Mouse (Mus musculus) spleen, embryonic (tissue): ENCODE data around the gene Efcab8.

Experiments
- CTCF ChIA-PET: fragments of 350-600 bp; sonication (Branson Sonifier 250); formaldehyde crosslinking; loops from one replicate; lab custom pipeline; 2022; lab: Charles Lee

The Efcab8 gene

GRCm38 (mm10) chr2:153779394-153779981 lies at the start of gene Efcab8:
Gene Efcab8, plus strand, starts transcription at chr2:153779931.
- CTCF ChIA-PET, result interaction anchor here (0.6 kb wide), 1 partner anchor 467 kb away, joined by 3 read pairs; no protein-coding TSS in a partner anchor

- CTCF ChIA-PET, result no interaction called here
Measured at GRCm38 (mm10) chr2:153734033-153734432, 45.7 kb upstream of the Efcab8 start.

- CTCF ChIA-PET, result interaction anchor here (0.6 kb wide), 1 partner anchor 923 kb away, joined by 3 read pairs; no protein-coding TSS in a partner anchor
Measured at GRCm38 (mm10) chr2:153740500-153741436, 39.0 kb upstream of the Efcab8 start, which contains the start of gene Mapre1. Gene Mapre1, plus strand, starts transcription at chr2:153741274.

- CTCF ChIA-PET, result interaction anchor here (0.9 kb wide), 1 partner anchor 10 kb away, joined by 3 read pairs; no protein-coding TSS in a partner anchor
Measured at GRCm38 (mm10) chr2:153741437-153742065, 38.2 kb upstream of the Efcab8 start.

GRCm38 (mm10) chr2:153747994-153748393 lies 31.7 kb upstream of the Efcab8 start:
- CTCF ChIA-PET, result interaction anchor here (0.7 kb wide), 1 partner anchor 121 kb away, joined by 4 read pairs; no protein-coding TSS in a partner anchor

GRCm38 (mm10) chr2:153750363-153750762 lies 29.4 kb upstream of the Efcab8 start:
- CTCF ChIA-PET, result no interaction called here

GRCm38 (mm10) chr2:153762121-153762520 lies 17.6 kb upstream of the Efcab8 start:
- CTCF ChIA-PET, result interaction anchor here (0.6 kb wide), 1 partner anchor 11 kb away, joined by 3 read pairs; no protein-coding TSS in a partner anchor

GRCm38 (mm10) chr2:153767484-153767883 lies 12.2 kb upstream of the Efcab8 start:
- CTCF ChIA-PET, result no interaction called here

GRCm38 (mm10) chr2:153768881-153769280 lies 10.8 kb upstream of the Efcab8 start:
- CTCF ChIA-PET, result no interaction called here

GRCm38 (mm10) chr2:153772950-153773349 lies 6.8 kb upstream of the Efcab8 start:
- CTCF ChIA-PET, result interaction anchor here (0.6 kb wide), 2 partner anchors 168 to 210 kb away, joined by 3 read pairs; no protein-coding TSS in a partner anchor

- CTCF ChIA-PET, result no interaction called here
Measured at GRCm38 (mm10) chr2:153775472-153775871, 4.3 kb upstream of the Efcab8 start.

GRCm38 (mm10) chr2:153778638-153779362 lies 931 bp upstream of the Efcab8 start:
- CTCF ChIA-PET, result interaction anchor here (0.6 kb wide), 1 partner anchor 467 kb away, joined by 3 read pairs; no protein-coding TSS in a partner anchor

- CTCF ChIA-PET, result no interaction called here
Measured at GRCm38 (mm10) chr2:153781181-153781580, 1.4 kb downstream of the Efcab8 start.

GRCm38 (mm10) chr2:153784668-153785067 lies 4.9 kb downstream of the Efcab8 start:
- CTCF ChIA-PET, result no interaction called here

GRCm38 (mm10) chr2:153793366-153793765 lies 13.6 kb downstream of the Efcab8 start:
- CTCF ChIA-PET, result no interaction called here

GRCm38 (mm10) chr2:153795090-153795489 lies 15.4 kb downstream of the Efcab8 start:
- CTCF ChIA-PET, result no interaction called here

- CTCF ChIA-PET, result interaction anchor here (0.6 kb wide), 2 partner anchors 13 to 1026 kb away, joined by 3 to 9 read pairs; no protein-coding TSS in a partner anchor
Measured at GRCm38 (mm10) chr2:153807464-153807863, 27.7 kb downstream of the Efcab8 start.

GRCm38 (mm10) chr2:153808146-153808545 lies 28.4 kb downstream of the Efcab8 start:
- CTCF ChIA-PET, result interaction anchor here (0.6 kb wide), 1 partner anchor 1027 kb away, joined by 9 read pairs; no protein-coding TSS in a partner anchor

- CTCF ChIA-PET, result no interaction called here
Measured at GRCm38 (mm10) chr2:153808841-153809240, 29.1 kb downstream of the Efcab8 start.

GRCm38 (mm10) chr2:153809921-153810320 lies 30.2 kb downstream of the Efcab8 start:
- CTCF ChIA-PET, result no interaction called here
